Mouse (Mus musculus): ENCODE measurements around the gene Gm2007.
"Not testable (repeated sequence)": the region's sequence is repeated elsewhere in the genome, so short reads cannot be mapped to it uniquely, and the experiment has no call there.

Gm2007 gene
- long read RNA-seq, experiment 1, partial matches to known transcripts = 0 of 2 reads
- long read RNA-seq, experiment 1, other reads (novel, unspliced or antisense) = 2 of 2 reads
- long read RNA-seq, experiment 2, partial matches to known transcripts = 1 of 11 reads
- long read RNA-seq, experiment 2, other reads (novel, unspliced or antisense) = 10 of 11 reads

- intact Hi-C loops (cut with DNase I) = not testable (repeated sequence)
Measured at GRCm38 (mm10) chr2:175741237-175741636, at the start of gene Gm2007. TSS of gene Gm2007 (plus strand) at chr2:175741537.

DNA sequence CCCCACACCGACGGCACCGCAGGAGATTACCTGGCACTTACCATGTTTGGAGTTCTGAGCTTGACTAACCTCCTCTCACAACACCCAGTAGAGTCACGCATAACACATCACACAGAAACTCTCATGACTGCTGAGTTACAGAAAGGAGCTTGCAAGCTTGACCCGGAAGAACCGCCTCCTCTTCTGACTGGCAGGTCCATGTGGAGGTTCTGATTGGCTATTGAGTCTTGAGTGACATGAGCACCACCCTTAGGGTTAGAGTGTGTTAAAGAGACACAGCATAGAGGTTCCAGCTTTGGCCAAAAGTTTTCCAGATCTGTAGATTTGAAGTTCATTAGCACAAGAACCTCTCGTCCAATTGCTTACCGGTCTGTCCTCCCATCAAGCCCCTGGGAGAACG lies 37.8 kb upstream of the Gm2007 start, which contains the start of gene Zfp969:
Gene Zfp969 (minus strand): TSS at position 101 of the 400 bp plus-strand sequence.
- intact Hi-C loops (cut with DNase I) = not testable (repeated sequence)

GRCm38 (mm10) chr2:175800993-175801392 lies 59.7 kb downstream of the Gm2007 start, which contains the start of gene Gm14288:
TSS of gene Gm14288 (minus strand) at chr2:175801093.
- intact Hi-C loops (cut with DNase I) = not testable (repeated sequence)
